Mouse (Mus musculus): Measurements from ENCODE around the gene Gtf2h3. TPM values are rescaled to one million over a fixed set of nuclear protein-coding genes. Genes with fewer than 3 reads are reported as not detected.

The Gtf2h3 gene
- polyA plus RNA-seq, 2 experiments = 62.6 to 86.9 TPM

DNA sequence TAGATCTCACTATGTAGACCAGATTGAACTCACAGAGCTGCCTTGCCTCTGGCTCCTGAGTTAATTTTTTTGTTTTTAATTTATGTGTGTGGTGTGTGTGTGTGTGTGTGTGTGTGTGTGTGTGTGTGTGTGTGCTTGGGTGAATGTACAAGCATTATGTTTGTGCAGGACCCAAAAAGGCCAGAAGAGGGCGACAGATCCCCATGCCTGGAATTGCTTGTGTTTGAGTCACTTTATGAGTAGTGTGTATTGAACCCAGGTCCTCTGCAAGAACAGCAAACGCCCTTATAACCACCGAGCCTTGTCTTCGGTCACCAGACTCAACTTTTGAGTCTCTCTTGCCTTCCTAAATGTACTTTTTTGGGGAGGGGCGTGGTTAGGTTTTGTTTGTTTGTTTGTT is 23.4 kb downstream of the Gtf2h3 start:
- H3K27ac ChIP-seq (replicated peaks; ENCODE audit: low read depth, low read length) = no peak overlapping the region
- no peak overlapping the region for H3K4me2 ChIP-seq (replicated peaks; ENCODE audit: low read depth, low read length, severe bottlenecking)
- H3K9ac ChIP-seq (ENCODE audit: low read depth, low read length, severe bottlenecking) = no peak overlapping the region
- H3K4me1 ChIP-seq (ENCODE audit: control insufficient read depth, insufficient read depth, low read length) = 0 out of 2 replicates have a peak, but pooled peaks cover 6% of the 10 kb centered on the region
- ATAC-seq (ENCODE audit: low FRiP score, low read depth) = no peak
- 0 out of 2 replicates have a peak, but pooled peaks cover 2% of the 10 kb centered on the region for H3K36me3 ChIP-seq (ENCODE audit: control insufficient read depth, insufficient read depth, low read length)
- WGBS = 65% methylated on average over 5 of the region's 5 CpGs
- H3K9me3 ChIP-seq (ENCODE audit: control insufficient read depth, low read length) = no peaks in the 10 kb centered on the region
- H3K27me3 ChIP-seq (ENCODE audit: control insufficient read depth, insufficient read depth, low read length) = no peaks in the 10 kb centered on the region
- DNase-seq (ENCODE audit: low spot score) = no peak
- TF ChIP-seq POLR2A (IDR thresholded peaks at IDR 0.05; ENCODE audit: borderline replicate concordance, extremely low read depth, insufficient read depth, insufficient read length) = no peak
- no peak overlapping the region for H3K4me3 ChIP-seq (replicated peaks; ENCODE audit: low read length)

DNA sequence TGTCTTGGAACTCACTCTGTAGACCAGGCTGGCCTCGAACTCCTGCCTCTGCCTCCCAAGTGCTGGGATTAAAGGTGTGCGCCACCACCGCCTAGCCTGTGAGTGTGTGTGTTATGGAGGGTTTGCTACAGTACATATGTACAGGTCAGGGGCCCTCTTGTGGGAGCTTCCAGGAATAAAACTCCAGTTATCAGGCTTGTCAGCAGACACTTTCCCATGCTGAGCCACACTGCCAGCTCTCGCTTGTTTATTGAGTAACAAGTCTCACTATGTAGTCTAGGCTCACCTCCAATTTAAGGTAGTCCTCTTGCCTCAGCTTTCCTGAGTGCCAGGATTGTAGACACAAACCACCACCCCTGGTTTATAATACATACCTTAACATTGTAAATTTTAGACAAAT is 25.4 kb downstream of the Gtf2h3 start:
- H3K27ac ChIP-seq (replicated peaks; ENCODE audit: low read depth, low read length) = no peak overlapping the region
- no peak for DNase-seq (ENCODE audit: low spot score)
- 0 out of 2 replicates have a peak, but pooled peaks cover 2% of the 10 kb centered on the region for H3K4me1 ChIP-seq (ENCODE audit: control insufficient read depth, insufficient read depth, low read length)
- H3K27me3 ChIP-seq (ENCODE audit: control insufficient read depth, insufficient read depth, low read length) = no peaks in the 10 kb centered on the region
- 0 out of 2 replicates have a peak, but pooled peaks cover 2% of the 10 kb centered on the region for H3K36me3 ChIP-seq (ENCODE audit: control insufficient read depth, insufficient read depth, low read length)
- no peak overlapping the region for H3K4me3 ChIP-seq (replicated peaks; ENCODE audit: low read length)
- ATAC-seq (ENCODE audit: low FRiP score, low read depth) = no peak
- H3K9me3 ChIP-seq (ENCODE audit: control insufficient read depth, low read length) = no peaks in the 10 kb centered on the region
- TF ChIP-seq POLR2A (IDR thresholded peaks at IDR 0.05; ENCODE audit: borderline replicate concordance, extremely low read depth, insufficient read depth, insufficient read length) = no peak
- 79% methylated on average over 4 of the region's 4 CpGs for WGBS
- H3K9ac ChIP-seq (ENCODE audit: low read depth, low read length, severe bottlenecking) = no peak overlapping the region
- H3K4me2 ChIP-seq (replicated peaks; ENCODE audit: low read depth, low read length, severe bottlenecking) = no peak overlapping the region

DNA sequence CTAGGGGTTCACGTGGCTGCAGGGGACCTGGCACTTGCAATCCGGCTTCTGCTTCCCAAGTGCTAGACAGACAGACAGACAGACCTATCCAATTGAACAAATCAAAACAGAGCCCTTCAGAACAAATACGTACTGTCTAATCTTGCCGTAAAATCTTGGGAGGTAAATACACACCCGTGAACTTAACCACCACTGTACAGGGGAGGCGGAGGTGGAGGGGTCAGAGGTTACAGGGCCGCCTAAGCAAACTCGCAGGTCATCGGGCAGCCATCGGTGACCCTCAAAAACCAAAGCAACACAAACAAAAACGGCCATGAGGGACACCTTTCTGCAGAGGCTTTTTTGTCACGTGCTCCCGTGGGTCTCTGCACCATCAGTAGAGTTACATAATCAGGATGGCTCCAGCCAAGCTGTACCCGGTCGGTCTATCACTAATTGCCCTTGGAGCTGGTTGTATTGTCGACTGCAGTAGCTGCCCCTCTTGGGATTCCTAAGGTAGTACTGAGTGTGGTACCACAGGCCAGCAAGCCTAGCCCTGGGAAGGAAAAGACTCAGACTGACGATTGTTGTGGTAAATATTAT is 26.2 kb downstream of the Gtf2h3 start:
- 0 out of 2 replicates have a peak, but pooled peaks cover 2% of the 10 kb centered on the region for H3K36me3 ChIP-seq (ENCODE audit: control insufficient read depth, insufficient read depth, low read length)
- 85% methylated on average over 17 of the region's 17 CpGs for WGBS
- ATAC-seq (ENCODE audit: low FRiP score, low read depth) = no peak

DNA sequence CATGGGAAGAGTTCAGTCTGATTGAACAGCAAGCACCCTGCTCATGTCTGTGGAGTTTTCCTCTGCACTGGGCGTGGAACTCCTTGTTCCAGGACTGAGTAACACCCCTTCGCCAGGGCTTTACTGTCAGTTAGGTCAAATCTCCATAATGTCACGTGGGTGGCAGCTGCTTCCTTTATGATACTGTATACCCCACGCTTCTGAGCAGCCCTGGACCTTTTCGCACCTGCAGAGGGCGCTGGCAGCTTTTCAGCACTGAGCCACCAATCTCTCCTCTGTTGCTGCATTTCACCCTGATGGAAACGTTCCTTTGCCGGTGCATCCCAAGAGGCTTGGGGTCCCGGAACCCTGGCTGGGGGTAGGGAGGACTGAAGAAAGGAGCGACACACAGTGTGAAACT is 32.0 kb downstream of the Gtf2h3 start:
- DNase-seq (ENCODE audit: low spot score) = no peak
- no peak for ATAC-seq (ENCODE audit: low FRiP score, low read depth)
- Histone ChIP-seq H3K4me2 (replicated peaks; ENCODE audit: low read depth, low read length, severe bottlenecking) (no peak overlapping the region), H3K36me3 (ENCODE audit: control insufficient read depth, insufficient read depth, low read length) (no peaks in the 10 kb centered on the region; the same call in 1 of the 2 replicates), H3K27me3 (ENCODE audit: control insufficient read depth, insufficient read depth, low read length) (no peaks in the 10 kb centered on the region), H3K4me1 (ENCODE audit: control insufficient read depth, insufficient read depth, low read length) (no peaks in the 10 kb centered on the region), H3K27ac (replicated peaks; ENCODE audit: low read depth, low read length) (no peak overlapping the region), H3K4me3 (replicated peaks; ENCODE audit: low read length) (no peak overlapping the region), H3K9me3 (ENCODE audit: control insufficient read depth, low read length) (no peaks in the 10 kb centered on the region), H3K9ac (ENCODE audit: low read depth, low read length, severe bottlenecking) (no peak overlapping the region)
- 74% methylated on average over 10 of the region's 10 CpGs for WGBS
- no peak for TF ChIP-seq POLR2A (IDR thresholded peaks at IDR 0.05; ENCODE audit: borderline replicate concordance, extremely low read depth, insufficient read depth, insufficient read length)

More for the DNA sequence above, 26.2 kb downstream of the Gtf2h3 start:
- Histone ChIP-seq H3K9ac (ENCODE audit: low read depth, low read length, severe bottlenecking) (no peak overlapping the region), H3K4me2 (replicated peaks; ENCODE audit: low read depth, low read length, severe bottlenecking) (no peak overlapping the region), H3K27ac (replicated peaks; ENCODE audit: low read depth, low read length) (no peak overlapping the region), H3K27me3 (ENCODE audit: control insufficient read depth, insufficient read depth, low read length) (no peaks in the 10 kb centered on the region), H3K4me1 (ENCODE audit: control insufficient read depth, insufficient read depth, low read length) (no peaks in the 10 kb centered on the region), H3K4me3 (replicated peaks; ENCODE audit: low read length) (no peak overlapping the region), H3K9me3 (ENCODE audit: control insufficient read depth, low read length) (no peaks in the 10 kb centered on the region)
- DNase-seq (ENCODE audit: low spot score) = no peak
- no peak for TF ChIP-seq POLR2A (IDR thresholded peaks at IDR 0.05; ENCODE audit: borderline replicate concordance, extremely low read depth, insufficient read depth, insufficient read length)

DNA sequence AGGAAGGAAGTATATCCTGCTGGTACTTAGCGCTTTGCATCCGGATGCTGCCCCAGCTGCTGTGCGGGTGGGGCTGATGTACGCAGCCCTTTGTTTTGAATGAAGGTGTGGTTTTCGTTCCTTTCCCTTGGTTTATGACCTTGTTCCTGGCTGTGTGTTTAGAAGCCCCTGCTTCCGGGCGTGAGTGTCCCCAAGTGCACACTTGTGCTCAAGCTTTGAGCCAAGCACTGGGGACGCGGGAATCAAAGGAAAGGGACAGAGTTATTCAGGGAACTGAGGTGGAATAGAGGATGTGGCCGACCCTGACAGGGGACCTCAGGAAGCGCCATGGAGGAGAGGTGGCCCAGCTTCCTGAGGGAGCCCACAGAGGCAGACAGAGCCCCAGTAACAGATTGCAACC is 35.8 kb downstream of the Gtf2h3 start:
- H3K4me3 ChIP-seq (replicated peaks; ENCODE audit: low read length) = no peak overlapping the region
- WGBS = 81% methylated on average over 11 of the region's 11 CpGs
- H3K9me3 ChIP-seq (ENCODE audit: control insufficient read depth, low read length) = no peaks in the 10 kb centered on the region
- ATAC-seq (ENCODE audit: low FRiP score, low read depth) (no peak), DNase-seq (ENCODE audit: low spot score) (no peak)
- no peaks in the 10 kb centered on the region for H3K27me3 ChIP-seq (ENCODE audit: control insufficient read depth, insufficient read depth, low read length)
- no peaks in the 10 kb centered on the region for H3K4me1 ChIP-seq (ENCODE audit: control insufficient read depth, insufficient read depth, low read length)
- H3K36me3 ChIP-seq (ENCODE audit: control insufficient read depth, insufficient read depth, low read length) = peaks cover 3% of the 10 kb centered on the region; the same call in 1 of the 2 replicates
- no peak overlapping the region for H3K27ac ChIP-seq (replicated peaks; ENCODE audit: low read depth, low read length)
- H3K4me2 ChIP-seq (replicated peaks; ENCODE audit: low read depth, low read length, severe bottlenecking) = no peak overlapping the region
- H3K9ac ChIP-seq (ENCODE audit: low read depth, low read length, severe bottlenecking) = no peak overlapping the region
- TF ChIP-seq POLR2A (IDR thresholded peaks at IDR 0.05; ENCODE audit: borderline replicate concordance, extremely low read depth, insufficient read depth, insufficient read length) = no peak

All from limb, embryonic 14.5 days (tissue).